Mouse (Mus musculus) MEL (cell line): Measurements from ENCODE around the gene Wdr37. TPM values are rescaled to one million over a fixed set of nuclear protein-coding genes. Genes with fewer than 3 reads are reported as not detected.

ENCODE experiments used
- DNase-seq: peaks from one replicate; pipeline ENCODE4 v3.0.0; 2011; ENCODE audit warnings: low read depth, low spot score
- H3K27ac ChIP-seq: 2 replicates; pipeline ENCODE4 v1.5.1; 2012; ENCODE audit warnings: low read depth, mild to moderate bottlenecking, control low read depth, low read length, moderate library complexity; ENCODE audit not compliant: control insufficient read depth
- H3K27me3 ChIP-seq, 2 experiments: fragments of 150-350 bp in 1 of 2; sonication (generic) in 1 of 2; 2 replicates each; pipeline ENCODE4 v1.6.1; 2012; ENCODE audit warnings: low read length in 2 of 2, mild to moderate bottlenecking in 2 of 2, improper control_type of control experiment in 1 of 2, moderate library complexity in 1 of 2; ENCODE audit not compliant: insufficient read depth in 2 of 2, control insufficient read depth in 1 of 2
- H3K36me3 ChIP-seq, 2 experiments: 2 replicates each; pipeline ENCODE4 v1.6.1; 2012 to 2014; ENCODE audit warnings: low read length in 2 of 2, improper control_type of control experiment in 1 of 2, inconsistent platforms in 1 of 2, mild to moderate bottlenecking in 1 of 2; ENCODE audit not compliant: insufficient read depth in 2 of 2, control insufficient read depth in 1 of 2
- H3K4me1 ChIP-seq, 2 experiments: fragments of 150-350 bp in 1 of 2; sonication (generic) in 1 of 2; 2 replicates each; pipeline ENCODE4 v1.6.1; 2012; ENCODE audit warnings: low read length in 2 of 2, improper control_type of control experiment in 1 of 2, mild to moderate bottlenecking in 1 of 2; ENCODE audit not compliant: insufficient read depth in 2 of 2, control insufficient read depth in 1 of 2
- H3K4me3 ChIP-seq, 2 experiments: fragments of 150-350 bp in 1 of 2; sonication (generic) in 1 of 2; 2 replicates each; pipeline ENCODE4 v1.5.1; 2012; ENCODE audit warnings: low read depth in 2 of 2, low read length in 2 of 2, mild to moderate bottlenecking in 2 of 2, moderate library complexity in 2 of 2, control low read depth in 1 of 2, improper control_type of control experiment in 1 of 2; ENCODE audit not compliant: control insufficient read depth in 1 of 2, insufficient read depth in 1 of 2
- H3K79me2 ChIP-seq: 2 replicates; pipeline ENCODE4 v1.6.1; 2012; ENCODE audit warnings: mild to moderate bottlenecking, low read length, moderate library complexity; ENCODE audit not compliant: control insufficient read depth, poor library complexity, insufficient read depth
- H3K9ac ChIP-seq: 2 replicates; pipeline ENCODE4 v1.6.1; 2012; ENCODE audit warnings: low read depth, mild to moderate bottlenecking, control low read depth, low read length, moderate library complexity; ENCODE audit not compliant: control insufficient read depth, poor library complexity, severe bottlenecking
- H3K9me3 ChIP-seq: fragments of 150-350 bp; sonication (generic); replicated peaks from 2 replicates; pipeline ENCODE4 v1.6.1; 2012; ENCODE audit warnings: mild to moderate bottlenecking, low read length, improper control_type of control experiment, moderate library complexity; ENCODE audit not compliant: insufficient read depth
- BHLHE40 ChIP-seq: IDR thresholded peaks from 2 replicates; pipeline ENCODE4 v1.6.1; 2012; ENCODE audit warnings: low read depth, mild to moderate bottlenecking, inconsistent platforms, low read length, improper control_type of control experiment, borderline replicate concordance
- CHD1 ChIP-seq: IDR thresholded peaks from 2 replicates; pipeline ENCODE4 v1.6.1; 2012; ENCODE audit warnings: low read depth, mild to moderate bottlenecking, inconsistent platforms, low read length, improper control_type of control experiment
- ELF1 ChIP-seq: IDR thresholded peaks from 2 replicates; pipeline ENCODE4 v1.6.1; 2014; ENCODE audit warnings: low read depth, mild to moderate bottlenecking, inconsistent platforms, low read length, improper control_type of control experiment, moderate library complexity
- ETS1 ChIP-seq: IDR thresholded peaks from 2 replicates; pipeline ENCODE4 v1.6.1; 2012; ENCODE audit warnings: low read depth, mild to moderate bottlenecking, inconsistent platforms, low read length, improper control_type of control experiment, moderate library complexity
- HCFC1 ChIP-seq: IDR thresholded peaks from 2 replicates; pipeline ENCODE4 v1.6.1; 2012; ENCODE audit warnings: low read depth, mild to moderate bottlenecking, inconsistent platforms, low read length, improper control_type of control experiment, moderate library complexity
- JUND ChIP-seq: IDR thresholded peaks from 2 replicates; pipeline ENCODE4 v1.6.1; 2011; ENCODE audit warnings: low read depth, mild to moderate bottlenecking, improper control_type of control experiment, low read length
- MAZ ChIP-seq: IDR thresholded peaks from 2 replicates; pipeline ENCODE4 v1.6.1; 2012; ENCODE audit warnings: low read depth, mild to moderate bottlenecking, inconsistent platforms, low read length, improper control_type of control experiment
- MEF2A ChIP-seq: IDR thresholded peaks from 2 replicates; pipeline ENCODE4 v1.6.1; 2014; ENCODE audit warnings: low read depth, mild to moderate bottlenecking, inconsistent platforms, low read length, improper control_type of control experiment; ENCODE audit not compliant: poor library complexity, insufficient replicate concordance, severe bottlenecking; ENCODE audit errors: extremely low read depth
- MYC ChIP-seq: IDR thresholded peaks from 2 replicates; pipeline ENCODE4 v1.6.1; 2011; ENCODE audit warnings: low read depth, mild to moderate bottlenecking, low read length, improper control_type of control experiment, moderate library complexity
- NRF1 ChIP-seq: IDR thresholded peaks from 2 replicates; pipeline ENCODE4 v1.6.1; 2014; ENCODE audit warnings: low read depth, mild to moderate bottlenecking, inconsistent platforms, low read length, improper control_type of control experiment, moderate library complexity; ENCODE audit not compliant: poor library complexity, insufficient read depth, severe bottlenecking
- POLR2A ChIP-seq, 2 experiments: IDR thresholded peaks; 2 replicates each; pipeline ENCODE4 v1.6.1; 2011 to 2012; ENCODE audit warnings: low read length in 2 of 2, mild to moderate bottlenecking in 2 of 2, control low read depth in 1 of 2, improper control_type of control experiment in 1 of 2, low read depth in 1 of 2, moderate library complexity in 1 of 2; ENCODE audit not compliant: control insufficient read depth in 1 of 2, insufficient read depth in 1 of 2, poor library complexity in 1 of 2
- POLR2AphosphoS2 ChIP-seq: IDR thresholded peaks from 2 replicates; pipeline ENCODE4 v1.6.1; 2011; ENCODE audit warnings: low read length, improper control_type of control experiment
- POLR2AphosphoS5 ChIP-seq: IDR thresholded peaks from 2 replicates; pipeline ENCODE4 v1.6.1; 2012; ENCODE audit warnings: low read depth, borderline replicate concordance, mild to moderate bottlenecking, inconsistent platforms, low read length, moderate library complexity, mixed read lengths
- SIN3A ChIP-seq: IDR thresholded peaks from 2 replicates; pipeline ENCODE4 v1.6.1; 2012; ENCODE audit warnings: low read length, improper control_type of control experiment, inconsistent platforms
- USF2 ChIP-seq, 2 experiments: IDR thresholded peaks; 2 replicates each; pipeline ENCODE4 v1.6.1; 2011 to 2012; ENCODE audit warnings: improper control_type of control experiment in 2 of 2, low read length in 2 of 2, borderline replicate concordance in 1 of 2, inconsistent platforms in 1 of 2, low read depth in 1 of 2, mild to moderate bottlenecking in 1 of 2; ENCODE audit not compliant: insufficient read depth in 1 of 2
- ZC3H11A ChIP-seq: IDR thresholded peaks from 2 replicates; pipeline ENCODE4 v1.6.1; 2012; ENCODE audit warnings: low read depth, mild to moderate bottlenecking, inconsistent platforms, low read length, improper control_type of control experiment
- polyA plus RNA-seq, 2 experiments: library from polyadenylated mRNA; stranded (reverse) in 1 of 2; unstranded in 1 of 2; fragments of >175 nt in 1 of 2; fragments of >200 nt in 1 of 2; gene quantifications; 2 replicates each; pipeline versions ENCODE4 v1.2.1 to v1.2.4; 2012; ENCODE audit warnings: low replicate concordance in 2 of 2, low read depth in 1 of 2; ENCODE audit not compliant: insufficient read length in 2 of 2, insufficient read depth in 1 of 2, missing spikeins in 1 of 2
- total RNA-seq: library from RNA; depleted of rRNA; stranded (reverse); fragments of 300-350 nt; gene quantifications from 2 replicates; pipeline ENCODE4 v1.2.3, GENCODE M21; 2012

Wdr37 gene
- total and polyA plus RNA-seq, 3 experiments: 8.6 to 14.7 TPM; not detected in 1

- Histone ChIP-seq H3K79me2 (no peaks in the 10 kb centered on the region; the same call in 1 of the 2 replicates), H3K9me3 (no peaks in the 10 kb centered on the region), H3K4me1 (no peaks in the 10 kb centered on the region), H3K4me3 (no peak overlapping the region), H3K27me3 (no peaks in the 10 kb centered on the region), H3K9ac (no peak overlapping the region), H3K36me3 (peaks cover 0 to 20% of the 10 kb centered on the region in 2 experiments; a peak in 2 of 4 replicates), H3K27ac (no peak overlapping the region)
- no peak for TF ChIP-seq MEF2A
- no peak for TF ChIP-seq ELF1
- TF ChIP-seq ZC3H11A: no peak
- TF ChIP-seq JUND: no peak
- TF ChIP-seq MYC: no peak
- TF ChIP-seq CHD1: no peak
- no peak for TF ChIP-seq USF2 (IDR thresholded peaks at IDR 0.05; ENCODE audit: borderline replicate concordance in 1 of 2, insufficient read depth in 1 of 2, low read depth in 1 of 2, low read length in 2 of 2)
- TF ChIP-seq HCFC1: no peak
- TF ChIP-seq POLR2A (IDR thresholded peaks at IDR 0.05; ENCODE audit: control insufficient read depth in 1 of 2, insufficient read depth in 1 of 2, low read depth in 1 of 2, low read length in 2 of 2, poor library complexity in 1 of 2): no peak
- TF ChIP-seq MAZ: no peak
- TF ChIP-seq POLR2AphosphoS2: no peak
- TF ChIP-seq SIN3A: no peak
- no peak for TF ChIP-seq ETS1
- TF ChIP-seq POLR2AphosphoS5: no peak
- no peak for DNase-seq
These were observed 13.3 kb downstream of the Wdr37 start for GRCm38 (mm10) chr13:8858453-8858852.

DNA sequence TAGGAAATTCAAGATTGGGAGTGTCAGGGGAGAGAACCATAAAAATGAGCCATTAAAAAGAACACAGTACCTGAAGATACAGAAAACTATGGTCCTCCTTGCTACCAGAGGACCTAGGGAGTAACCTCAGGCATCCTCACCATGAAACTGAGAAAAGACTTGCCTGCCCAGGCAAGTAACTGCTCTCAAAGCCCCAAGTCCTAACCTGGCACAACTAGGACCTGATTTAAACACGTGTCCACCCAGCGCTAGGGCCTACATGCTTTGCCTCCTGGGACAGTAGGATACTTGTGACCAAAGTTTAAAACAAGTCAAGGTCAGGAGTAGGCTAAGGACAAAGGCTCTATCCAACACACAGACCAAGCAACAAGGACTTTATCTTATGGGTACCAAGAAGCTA, 16.9 kb downstream of the Wdr37 start:
- Histone ChIP-seq H3K9me3 (no peaks in the 10 kb centered on the region), H3K36me3 (peaks cover 6 to 21% of the 10 kb centered on the region in 2 experiments), H3K79me2 (no peaks in the 10 kb centered on the region), H3K9ac (no peak overlapping the region), H3K4me1 (peaks cover 0 to 1% of the 10 kb centered on the region in 2 experiments; a peak in 1 of 4 replicates), H3K27ac (no peak overlapping the region), H3K4me3 (no peak overlapping the region), H3K27me3 (no peaks in the 10 kb centered on the region)
- TF ChIP-seq BHLHE40 (no peak), ELF1 (no peak), NRF1 (no peak), SIN3A (no peak), MEF2A (no peak)
- no peak for DNase-seq
